Mouse (Mus musculus): ENCODE results near the gene Aplp1. TPM values are rescaled to one million over a fixed set of nuclear protein-coding genes. Genes with fewer than 3 reads are reported as not detected.
A peak's percentile ranks its signal among the peaks of the same experiment; 100 is the strongest.
"Not testable (repeated sequence)": the region's sequence is repeated elsewhere in the genome, so short reads cannot be mapped to it uniquely, and the experiment has no call there.

The Aplp1 gene
- polyA plus RNA-seq (2012; rRNA removed) = 9.5 and 11.8 TPM in 2 replicates

DNA sequence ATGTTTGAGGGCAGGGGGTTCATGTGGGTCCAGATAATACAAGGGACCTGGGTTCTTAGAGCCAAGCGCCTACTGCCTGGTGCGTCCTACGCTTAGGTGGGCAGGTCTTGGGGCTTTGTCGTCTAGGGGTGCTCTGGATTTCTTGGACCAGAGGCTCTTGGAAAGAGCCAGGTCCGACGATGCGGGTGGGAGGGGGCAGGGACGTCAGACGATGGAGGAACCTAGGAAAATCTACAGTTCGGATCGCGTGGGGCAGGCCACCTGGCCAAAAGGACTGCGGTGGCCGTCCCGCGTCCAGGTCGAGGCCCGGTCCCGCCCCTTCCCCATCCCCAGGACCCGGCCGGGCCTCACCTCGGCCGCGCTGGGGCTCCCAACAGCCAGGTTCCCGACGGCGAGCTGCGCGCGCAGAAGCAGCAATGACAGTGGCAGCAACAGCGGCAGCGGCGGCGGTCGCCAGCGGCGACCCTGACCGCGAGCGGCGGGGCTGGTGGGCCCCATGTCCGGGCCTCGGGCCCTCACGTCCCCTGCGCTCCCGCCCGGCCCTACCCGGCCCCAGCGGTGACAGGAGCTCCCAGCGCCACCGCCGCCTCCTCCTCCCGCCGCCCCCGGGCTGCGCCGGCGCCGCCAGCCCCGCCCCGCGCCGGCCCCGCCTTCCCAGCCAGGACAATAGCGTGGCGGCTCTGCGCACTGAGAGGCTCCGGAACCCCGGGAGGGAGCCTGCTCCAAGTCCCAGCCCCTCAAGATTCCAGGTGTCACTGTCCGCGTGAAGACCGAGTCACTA lies at the start of gene Aplp1:
Aplp1 (minus strand) TSS at position 565 of the 781 bp plus-strand sequence.
- WGBS = 1% methylated on average over 71 of the region's 72 CpGs
- peak within 1 kb of the TSS; percentile 44 for H3K4me3 ChIP-seq (replicated peaks; ENCODE audit: extremely low read depth, low read depth, low read length)
- DNase-seq = peak; percentile 49
- peaks cover 3% of the 10 kb centered on the region; the same call in 1 of the 2 replicates for H3K4me1 ChIP-seq (ENCODE audit: control insufficient read depth, insufficient read depth, low read length)
- TF ChIP-seq CTCF (IDR thresholded peaks at IDR 0.05; ENCODE audit: insufficient read depth, low read length) (no peak), POLR2A (IDR thresholded peaks at IDR 0.05; ENCODE audit: borderline replicate concordance, extremely low read depth, low read depth, low read length) (no peak)

DNA sequence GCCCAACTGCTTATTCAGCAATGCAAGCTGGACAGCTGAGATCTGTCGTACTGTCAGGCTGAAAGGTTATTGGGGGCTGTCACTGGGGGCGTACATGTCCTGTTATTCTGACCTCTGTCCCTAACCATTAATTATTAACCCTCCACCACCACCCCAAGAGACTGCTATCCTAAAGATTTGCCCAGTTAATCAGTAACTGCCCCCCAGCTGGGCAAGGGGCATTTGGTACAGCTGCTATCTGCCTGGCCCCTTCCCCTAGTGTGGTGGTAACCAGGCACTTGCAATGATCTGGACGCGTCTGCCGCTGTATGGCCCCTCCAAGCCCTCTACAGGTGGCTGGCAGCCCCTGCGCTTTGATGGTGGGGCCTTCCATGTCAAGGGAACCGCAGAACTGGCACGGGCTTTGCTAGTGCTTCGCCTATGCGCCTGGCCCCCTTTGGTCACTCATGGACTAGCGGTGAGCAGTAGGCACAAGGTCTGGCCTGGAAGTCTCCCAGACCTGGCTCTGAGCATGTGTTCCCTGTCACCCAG lies 48.1 kb upstream of the Aplp1 start, which contains the start of gene Prodh2:
Prodh2 (plus strand) TSS at position 222 of the 531 bp plus-strand sequence.
- DNase-seq = no peak
- 54% methylated on average over 11 of the region's 11 CpGs for WGBS
- Histone ChIP-seq H3K4me1 (ENCODE audit: control insufficient read depth, insufficient read depth, low read length) (no peaks in the 10 kb centered on the region), H3K4me3 (replicated peaks; ENCODE audit: extremely low read depth, low read depth, low read length) (no peak within 1 kb of the TSS)
- no peak for TF ChIP-seq CTCF (IDR thresholded peaks at IDR 0.05; ENCODE audit: insufficient read depth, low read length)

DNA sequence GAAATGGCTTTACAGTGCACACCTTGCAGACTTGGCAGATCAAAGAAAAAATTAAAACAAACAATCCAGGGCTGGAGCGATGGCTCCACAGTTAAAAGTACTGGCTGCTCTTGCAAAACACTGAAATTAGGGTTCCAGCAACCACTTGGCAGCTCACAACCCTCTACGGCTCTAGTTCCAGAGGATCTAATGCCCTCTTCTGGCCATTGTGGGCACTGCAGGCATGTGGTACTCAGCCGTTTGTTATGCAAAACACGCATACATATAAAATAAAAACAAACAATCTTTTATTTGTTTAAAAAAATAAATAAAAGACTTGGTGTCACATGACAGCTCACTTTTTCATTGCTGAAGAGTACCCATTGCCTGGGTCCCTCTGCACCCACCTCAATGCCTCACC lies 47.4 kb upstream of the Aplp1 start:
- WGBS = 9% methylated on average over 4 of the region's 4 CpGs
- H3K4me1 ChIP-seq (ENCODE audit: control insufficient read depth, insufficient read depth, low read length) = no peaks in the 10 kb centered on the region
- TF ChIP-seq CTCF (IDR thresholded peaks at IDR 0.05; ENCODE audit: insufficient read depth, low read length) (peak; percentile 83), POLR2A (IDR thresholded peaks at IDR 0.05; ENCODE audit: borderline replicate concordance, extremely low read depth, low read depth, low read length) (no peak)
- H3K4me3 ChIP-seq (replicated peaks; ENCODE audit: extremely low read depth, low read depth, low read length) = no peak overlapping the region
- peak; percentile 77 for DNase-seq

DNA sequence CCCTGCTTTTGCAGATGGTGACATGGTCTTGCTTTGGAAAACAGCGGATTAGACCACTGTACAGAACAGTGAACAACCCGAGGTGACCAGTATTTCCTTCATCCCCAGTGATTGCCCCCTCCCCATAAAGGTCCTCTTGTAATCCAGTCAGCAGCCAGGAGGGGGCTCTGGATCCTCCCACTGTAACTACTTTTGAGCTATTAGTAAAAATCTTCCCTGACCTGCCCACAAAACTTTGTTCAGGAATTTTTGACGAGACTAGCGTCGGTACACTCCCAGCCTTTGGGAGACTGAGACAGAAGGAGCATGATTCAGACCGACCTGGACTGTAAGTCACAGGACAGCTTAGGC lies 45.6 kb upstream of the Aplp1 start:
- no peak for DNase-seq
- Histone ChIP-seq H3K4me3 (replicated peaks; ENCODE audit: extremely low read depth, low read depth, low read length) (no peak overlapping the region), H3K4me1 (ENCODE audit: control insufficient read depth, insufficient read depth, low read length) (no peaks in the 10 kb centered on the region)
- TF ChIP-seq CTCF (IDR thresholded peaks at IDR 0.05; ENCODE audit: insufficient read depth, low read length) (no peak), POLR2A (IDR thresholded peaks at IDR 0.05; ENCODE audit: borderline replicate concordance, extremely low read depth, low read depth, low read length) (no peak)
- 18% methylated on average over 6 of the region's 6 CpGs for WGBS

DNA sequence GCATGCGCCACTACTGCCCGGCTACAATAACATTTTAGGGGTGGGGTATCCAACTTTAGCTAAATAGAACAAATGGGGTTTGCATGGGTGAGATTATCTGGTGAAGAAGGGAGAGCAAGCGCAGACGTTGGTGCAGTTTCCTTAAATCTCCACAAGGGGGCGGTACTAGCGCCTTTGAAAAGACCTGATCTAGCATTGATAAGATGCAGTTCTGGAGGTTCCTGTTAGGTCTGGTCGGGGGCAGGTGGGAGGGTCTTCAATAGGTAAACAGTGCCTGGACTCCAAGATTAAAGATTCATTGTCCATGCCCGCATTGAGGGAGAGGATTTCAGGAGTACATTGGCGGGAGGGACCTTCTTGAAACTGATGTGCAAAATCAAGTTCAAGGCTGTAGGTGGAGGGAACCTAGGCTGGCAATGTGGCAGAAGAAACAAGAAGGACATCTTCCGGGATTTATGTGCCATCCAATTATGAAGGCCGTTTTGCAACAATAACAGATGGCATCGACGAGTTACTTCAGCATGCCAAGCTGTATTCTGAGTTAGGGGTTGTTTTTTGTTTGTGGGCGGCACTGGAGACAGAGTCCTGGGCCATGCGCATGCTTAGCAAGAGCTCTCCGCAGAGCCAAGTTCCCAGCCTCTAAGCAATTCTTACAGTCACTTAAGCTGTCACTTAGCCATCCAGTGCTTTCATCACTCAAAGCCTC lies 45.1 kb upstream of the Aplp1 start:
- 27% methylated on average over 16 of the region's 16 CpGs for WGBS
- no peaks in the 10 kb centered on the region for H3K4me1 ChIP-seq (ENCODE audit: control insufficient read depth, insufficient read depth, low read length)
- peak; percentile 25; the same call in 1 of the 2 replicates for TF ChIP-seq CTCF (IDR thresholded peaks at IDR 0.05; ENCODE audit: insufficient read depth, low read length)
- no peak for TF ChIP-seq POLR2A (IDR thresholded peaks at IDR 0.05; ENCODE audit: borderline replicate concordance, extremely low read depth, low read depth, low read length)
- DNase-seq = peak; percentile 17
- H3K4me3 ChIP-seq (replicated peaks; ENCODE audit: extremely low read depth, low read depth, low read length) = no peak overlapping the region

DNA sequence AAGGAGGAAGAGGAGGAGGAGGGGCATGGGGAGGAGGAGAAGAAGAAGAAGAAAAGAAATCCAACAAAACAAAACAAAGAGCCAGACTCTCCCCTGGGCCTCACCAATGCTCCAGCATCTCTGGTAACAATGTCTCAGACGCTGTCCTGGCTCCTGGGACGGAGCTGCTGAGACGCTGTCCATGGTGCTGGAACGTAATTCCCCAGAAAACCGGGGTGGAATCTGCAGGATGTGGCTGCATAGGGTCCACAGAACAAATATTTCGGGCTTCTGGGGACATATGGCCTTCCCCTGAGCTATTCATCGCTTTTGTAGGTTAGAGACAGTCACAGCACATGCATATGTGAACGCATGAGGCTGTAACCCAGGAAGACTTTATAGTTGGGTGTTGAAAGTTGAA lies 38.9 kb upstream of the Aplp1 start:
- no peak for TF ChIP-seq POLR2A (IDR thresholded peaks at IDR 0.05; ENCODE audit: borderline replicate concordance, extremely low read depth, low read depth, low read length)
- no peak for TF ChIP-seq CTCF (IDR thresholded peaks at IDR 0.05; ENCODE audit: insufficient read depth, low read length)
- no peak overlapping the region for H3K4me3 ChIP-seq (replicated peaks; ENCODE audit: extremely low read depth, low read depth, low read length)
- 14% methylated on average over 8 of the region's 8 CpGs for WGBS
- DNase-seq = no peak
- no peaks in the 10 kb centered on the region for H3K4me1 ChIP-seq (ENCODE audit: control insufficient read depth, insufficient read depth, low read length)

DNA sequence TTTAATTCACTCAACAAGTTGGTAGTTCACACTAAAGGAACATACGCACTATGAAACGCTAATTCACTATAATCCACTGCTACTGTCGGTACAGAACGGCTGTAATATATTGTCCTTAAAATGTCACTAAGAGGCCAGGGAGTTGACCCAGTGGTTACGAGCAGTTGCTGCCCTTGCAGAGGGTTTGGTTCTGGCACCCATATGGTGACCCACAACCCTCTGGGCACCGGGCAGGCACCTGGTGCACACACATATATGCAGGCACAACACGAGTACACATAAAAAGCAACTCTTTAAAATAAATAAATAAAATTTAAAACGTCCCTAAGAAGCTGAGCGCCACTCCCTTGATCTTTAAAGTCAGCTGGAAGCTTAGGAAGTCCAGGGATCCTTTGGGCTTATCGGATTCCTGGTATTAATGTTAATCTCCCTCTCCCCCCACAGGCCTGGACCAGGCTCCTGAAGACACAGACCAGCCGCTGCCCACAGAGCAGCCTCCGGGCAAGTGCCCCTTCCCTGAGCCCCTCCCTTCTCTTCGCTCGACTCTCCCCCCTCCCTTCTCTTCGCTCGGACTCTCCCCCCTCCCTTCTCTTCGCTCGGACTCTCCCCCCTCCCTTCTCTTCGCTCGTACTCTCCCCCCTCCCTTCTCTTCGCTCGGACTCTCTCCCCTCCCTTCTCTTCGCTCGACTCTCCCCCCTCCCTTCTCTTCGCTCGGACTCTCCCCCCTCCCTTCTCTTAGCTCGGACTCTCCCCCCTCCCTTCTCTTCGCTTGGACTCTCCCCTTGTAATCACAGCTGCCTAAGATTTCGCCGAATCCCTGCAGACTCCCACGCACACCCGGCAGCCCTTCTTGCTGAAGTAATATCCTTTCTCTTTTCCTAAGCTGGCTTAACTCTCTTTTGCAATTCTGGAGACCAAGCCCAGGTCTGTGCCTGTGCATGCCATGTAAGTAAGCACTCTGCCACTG lies 32.4 kb upstream of the Aplp1 start:
- DNase-seq = no peak
- Histone ChIP-seq H3K4me3 (replicated peaks; ENCODE audit: extremely low read depth, low read depth, low read length) (no peak overlapping the region), H3K4me1 (ENCODE audit: control insufficient read depth, insufficient read depth, low read length) (no peaks in the 10 kb centered on the region)
- 10% methylated on average over 24 of the region's 32 CpGs for WGBS
- TF ChIP-seq CTCF (IDR thresholded peaks at IDR 0.05; ENCODE audit: insufficient read depth, low read length) (no peak), POLR2A (IDR thresholded peaks at IDR 0.05; ENCODE audit: borderline replicate concordance, extremely low read depth, low read depth, low read length) (no peak)

DNA sequence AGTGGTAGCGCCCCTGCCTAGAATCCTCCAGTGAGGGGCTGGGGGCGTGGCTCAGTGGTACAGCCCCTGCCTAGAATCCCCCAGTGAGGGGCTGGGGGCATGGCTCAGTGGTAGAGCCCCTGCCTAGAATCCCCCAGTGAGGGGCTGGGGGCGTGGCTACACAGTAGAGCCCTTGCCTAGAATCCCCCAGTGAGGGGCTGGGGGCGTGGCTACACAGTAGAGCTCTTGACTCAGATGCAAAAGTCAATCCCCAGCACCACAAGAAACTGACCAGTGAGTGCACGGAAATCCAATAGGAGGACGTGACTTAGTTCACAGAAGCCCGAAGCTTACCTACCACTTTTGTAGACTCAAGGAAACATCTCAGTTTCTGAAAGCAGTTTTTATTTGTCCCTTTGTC lies 30.8 kb upstream of the Aplp1 start:
- 78% methylated on average over 6 of the region's 7 CpGs for WGBS
- H3K4me3 ChIP-seq (replicated peaks; ENCODE audit: extremely low read depth, low read depth, low read length); DNase-seq; H3K4me1 ChIP-seq (ENCODE audit: control insufficient read depth, insufficient read depth, low read length): not testable (repeated sequence)

DNA sequence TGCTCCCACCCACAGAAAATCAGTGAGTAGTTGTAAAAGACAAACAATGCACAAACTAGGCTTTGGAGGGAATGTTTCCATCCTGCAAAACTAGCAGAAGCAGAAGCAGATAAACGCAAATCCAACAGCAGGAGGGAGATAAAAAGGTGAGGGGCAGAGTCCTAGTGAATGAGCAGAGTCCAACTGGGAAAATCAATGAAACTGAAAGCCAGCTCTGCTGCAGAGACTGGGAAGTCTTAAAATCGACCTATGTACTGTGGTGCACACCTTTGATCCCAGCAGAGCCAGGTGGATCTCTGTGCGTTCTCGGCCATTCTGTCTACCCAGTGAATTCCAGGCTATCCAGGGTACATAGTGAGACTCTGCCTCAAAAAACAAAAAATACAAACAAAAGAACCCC lies 29.7 kb upstream of the Aplp1 start:
- TF ChIP-seq CTCF (IDR thresholded peaks at IDR 0.05; ENCODE audit: insufficient read depth, low read length) (no peak), POLR2A (IDR thresholded peaks at IDR 0.05; ENCODE audit: borderline replicate concordance, extremely low read depth, low read depth, low read length) (no peak)
- DNase-seq = no peak
- Histone ChIP-seq H3K4me3 (replicated peaks; ENCODE audit: extremely low read depth, low read depth, low read length) (no peak overlapping the region), H3K4me1 (ENCODE audit: control insufficient read depth, insufficient read depth, low read length) (no peaks in the 10 kb centered on the region)
- WGBS = 59% methylated on average over 4 of the region's 4 CpGs

Measured in lung, adult 2 months (tissue).